Mouse (Mus musculus) bone marrow, adult 2 months (tissue): ENCODE results near the gene Trarg1.

Experiments used
- CTCF ChIP-seq: fragments of 200-500 bp; IDR thresholded peaks from 2 replicates; pipeline ENCODE4 v1.5.1; 2011; ENCODE audit warnings: low read length, control low read depth; ENCODE audit not compliant: control insufficient read depth, insufficient read depth
- POLR2A ChIP-seq: fragments of 200-500 bp; IDR thresholded peaks from 2 replicates; pipeline ENCODE4 v1.6.1; 2011; ENCODE audit warnings: low read depth, mild to moderate bottlenecking, control low read depth, low read length, borderline replicate concordance; ENCODE audit not compliant: control insufficient read depth

- TF ChIP-seq CTCF: no peak
- TF ChIP-seq POLR2A: no peak
These were observed 39.4 kb upstream of the Trarg1 start for GRCm38 (mm10) chr11:76640231-76640630.
